Comparison of ENCODE assay signal across 7 mouse cellular contexts in the genomic region with DNA sequence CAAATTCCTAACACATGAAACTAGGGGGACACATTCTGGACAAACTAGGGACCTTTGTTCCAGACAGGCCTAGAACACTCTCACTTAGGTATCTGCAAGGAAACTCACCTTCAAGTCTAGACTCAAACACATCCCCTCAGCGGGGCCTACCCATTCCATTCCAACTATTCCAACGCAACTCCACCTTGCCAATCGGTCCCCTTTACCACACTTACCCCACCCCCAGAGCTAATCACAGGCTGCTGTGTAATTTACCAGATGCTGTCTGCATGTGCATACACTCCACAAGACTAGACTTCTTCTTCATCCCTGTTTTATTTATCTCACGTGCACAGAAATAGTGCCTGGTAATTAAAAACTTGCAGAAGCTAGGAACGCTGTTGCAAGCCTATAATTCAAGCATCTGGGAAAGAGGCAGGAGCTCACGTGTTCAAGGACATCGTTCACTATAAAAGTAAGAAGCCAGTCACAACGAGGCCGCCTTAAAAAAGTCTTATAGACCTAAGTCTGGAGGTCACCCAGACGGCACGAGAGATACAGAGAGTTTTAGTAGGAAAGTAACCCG. TPM values are rescaled to one million over a fixed set of nuclear protein-coding genes. Genes with fewer than 3 reads are reported as not detected.
DNase-seq lines count a peak whose midpoint lies in the region; ATAC-seq lines count a peak whose summit lies in the region.

No protein-coding gene starts in this region.

- no peaks in the 10 kb centered on the region for H3K36me3 ChIP-seq in neural tube, embryonic 11.5 days (ENCODE audit: control insufficient read depth, insufficient read depth, low read length)
- peaks cover 7% of the 10 kb centered on the region; the same call in 1 of the 2 replicates for H3K36me3 ChIP-seq in embryonic facial prominence, embryonic 15.5 days
- peaks cover 14% of the 10 kb centered on the region; the same call in 1 of the 2 replicates for H3K36me3 ChIP-seq in intestine, embryonic 14.5 days (ENCODE audit: control insufficient read depth, insufficient read depth, low read length)
- H3K36me3 ChIP-seq in neural tube, embryonic 12.5 days: peaks cover 8% of the 10 kb centered on the region

- 20% methylated on average over 12 of the region's 12 CpGs for WGBS in neural tube, embryonic 11.5 days
- WGBS in embryonic facial prominence, embryonic 15.5 days: 10% methylated on average over 12 of the region's 12 CpGs
- 19% methylated on average over 12 of the region's 12 CpGs for WGBS in intestine, embryonic 14.5 days
- WGBS in neural tube, embryonic 12.5 days: 21% methylated on average over 12 of the region's 12 CpGs

- no peak for ATAC-seq in neural tube, embryonic 11.5 days (ENCODE audit: insufficient read depth, low FRiP score, low TSS enrichment)
- no peak for ATAC-seq in embryonic facial prominence, embryonic 15.5 days (ENCODE audit: insufficient number of reproducible peaks, low FRiP score, low TSS enrichment, low read depth)
- no peak for ATAC-seq in intestine, embryonic 14.5 days (replicated peaks; ENCODE audit: low FRiP score, low TSS enrichment, low read depth)
- ATAC-seq in neural tube, embryonic 12.5 days (ENCODE audit: low FRiP score, low read depth): no peak

- H3K4me3 ChIP-seq in neural tube, embryonic 11.5 days (ENCODE audit: low read depth, low read length): peak overlapping the region; percentile 86
- H3K4me3 ChIP-seq in embryonic facial prominence, embryonic 15.5 days (replicated peaks): peak overlapping the region; percentile 93
- peak overlapping the region; percentile 71 for H3K4me3 ChIP-seq in intestine, embryonic 14.5 days (ENCODE audit: low read depth, low read length)
- H3K4me3 ChIP-seq in neural tube, embryonic 12.5 days: peak overlapping the region; percentile 87

- peak overlapping the region; percentile 41 for H3K4me2 ChIP-seq in neural tube, embryonic 11.5 days (ENCODE audit: low read depth)
- peak overlapping the region; percentile 56 for H3K4me2 ChIP-seq in embryonic facial prominence, embryonic 15.5 days (replicated peaks)
- peak overlapping the region; percentile 75 for H3K4me2 ChIP-seq in intestine, embryonic 14.5 days (ENCODE audit: low read length)
- peak overlapping the region; percentile 74 for H3K4me2 ChIP-seq in neural tube, embryonic 12.5 days (replicated peaks)

- H3K27ac ChIP-seq in neural tube, embryonic 11.5 days (ENCODE audit: low read depth, low read length): no peak overlapping the region
- peak overlapping the region; percentile 80; the same call in 1 of the 2 replicates for H3K27ac ChIP-seq in embryonic facial prominence, embryonic 15.5 days (replicated peaks)
- H3K27ac ChIP-seq in intestine, embryonic 14.5 days (ENCODE audit: low read depth): peak overlapping the region; percentile 24; the same call in 1 of the 2 replicates
- H3K27ac ChIP-seq in neural tube, embryonic 12.5 days: no peak overlapping the region

- H3K27me3 ChIP-seq in neural tube, embryonic 11.5 days (ENCODE audit: control insufficient read depth, insufficient read depth, low read length): no peaks in the 10 kb centered on the region
- H3K27me3 ChIP-seq in embryonic facial prominence, embryonic 15.5 days: no peaks in the 10 kb centered on the region
- no peaks in the 10 kb centered on the region for H3K27me3 ChIP-seq in intestine, embryonic 14.5 days (replicated peaks; ENCODE audit: control insufficient read depth, insufficient read depth, low read length)
- no peaks in the 10 kb centered on the region for H3K27me3 ChIP-seq in neural tube, embryonic 12.5 days (replicated peaks)

- peak overlapping the region; percentile 84 for H3K9ac ChIP-seq in neural tube, embryonic 11.5 days (ENCODE audit: low read length)
- peak overlapping the region; percentile 83 for H3K9ac ChIP-seq in embryonic facial prominence, embryonic 15.5 days
- peak overlapping the region; percentile 88 for H3K9ac ChIP-seq in intestine, embryonic 14.5 days (ENCODE audit: low read length)
- H3K9ac ChIP-seq in neural tube, embryonic 12.5 days: peak overlapping the region; percentile 90

- no peaks in the 10 kb centered on the region for H3K9me3 ChIP-seq in neural tube, embryonic 11.5 days (ENCODE audit: control insufficient read depth, low read length)
- no peaks in the 10 kb centered on the region for H3K9me3 ChIP-seq in embryonic facial prominence, embryonic 15.5 days (replicated peaks)
- H3K9me3 ChIP-seq in intestine, embryonic 14.5 days (ENCODE audit: control insufficient read depth, low read length): no peaks in the 10 kb centered on the region
- no peaks in the 10 kb centered on the region for H3K9me3 ChIP-seq in neural tube, embryonic 12.5 days

- no peak for DNase-seq in neural tube, embryonic 11.5 days (ENCODE audit: low spot score)
- no peak for DNase-seq in neural tube, embryonic 10.5 days (ENCODE audit: extremely low spot score, low spot score)
- no peak for DNase-seq in intestine, embryonic 14.5 days (ENCODE audit: low spot score)
- DNase-seq in gastrocnemius, adult 18-20 months (ENCODE audit: low spot score): no peak
- no peak for DNase-seq in adrenal gland, postnatal 10 days

- H3K4me1 ChIP-seq in neural tube, embryonic 11.5 days (ENCODE audit: control insufficient read depth, insufficient read depth, low read length): peaks cover 3% of the 10 kb centered on the region; the same call in 1 of the 2 replicates
- peaks cover 11% of the 10 kb centered on the region for H3K4me1 ChIP-seq in embryonic facial prominence, embryonic 15.5 days
- peaks cover 9% of the 10 kb centered on the region for H3K4me1 ChIP-seq in intestine, embryonic 14.5 days (replicated peaks; ENCODE audit: control insufficient read depth, insufficient read depth, low read length)
- H3K4me1 ChIP-seq in neural tube, embryonic 12.5 days: peaks cover 11% of the 10 kb centered on the region

RNA-seq across cellular contexts. Expression of a gene that starts 1.0 kb away (rescaled TPM):
- polyA plus RNA-seq in neural tube, embryonic 11.5 days (2014; fragmentation: Nextera tagmentation; extraction: Ambion mirVana): 59.8 and 63.0 TPM in 2 replicates
- polyA plus RNA-seq in embryonic facial prominence, embryonic 15.5 days (2015; fragmentation: Nextera tagmentation; extraction: Ambion mirVana): 57.3 and 61.6 TPM in 2 replicates
- polyA plus RNA-seq in intestine, embryonic 14.5 days (2014; fragmentation: Nextera tagmentation; extraction: Ambion mirVana): 61.4 and 65.9 TPM in 2 replicates
- polyA plus RNA-seq in neural tube, embryonic 12.5 days (2016; fragmentation: Nextera tagmentation; extraction: Ambion mirVana): 57.2 and 59.9 TPM in 2 replicates
- total RNA-seq in gastrocnemius, adult 18-20 months (2021): 10 to 100 TPM; 94.5 to 96.7 TPM
- total RNA-seq in adrenal gland, postnatal 10 days (2021): 100 to 1,000 TPM in 1 of 2 experiments, 10 to 100 TPM in 1; 94.1 to 111 TPM

RNA-seq across cellular contexts. Expression of a gene that starts 15.9 kb away (rescaled TPM):
- 12.9 and 13.7 TPM in 2 replicates for polyA plus RNA-seq in neural tube, embryonic 11.5 days (2014; fragmentation: Nextera tagmentation; extraction: Ambion mirVana)
- polyA plus RNA-seq in embryonic facial prominence, embryonic 15.5 days (2015; fragmentation: Nextera tagmentation; extraction: Ambion mirVana): 1.8 and 22.6 TPM in 2 replicates
- polyA plus RNA-seq in intestine, embryonic 14.5 days (2014; fragmentation: Nextera tagmentation; extraction: Ambion mirVana): 7.8 and 19.0 TPM in 2 replicates
- 13.2 and 16.2 TPM in 2 replicates for polyA plus RNA-seq in neural tube, embryonic 12.5 days (2016; fragmentation: Nextera tagmentation; extraction: Ambion mirVana)
- 10 to 100 TPM in 1 of 2 experiments, 1 to 10 TPM in 1; 2.9 to 14.2 TPM for total RNA-seq in gastrocnemius, adult 18-20 months (2021)
- 10 to 100 TPM; 18.7 to 26.3 TPM for total RNA-seq in adrenal gland, postnatal 10 days (2021)

RNA-seq across cellular contexts. Expression of a gene that starts 38.3 kb away (rescaled TPM):
- 698 and 708 TPM in 2 replicates for polyA plus RNA-seq in neural tube, embryonic 11.5 days (2014; fragmentation: Nextera tagmentation; extraction: Ambion mirVana)
- 155 and 175 TPM in 2 replicates for polyA plus RNA-seq in embryonic facial prominence, embryonic 15.5 days (2015; fragmentation: Nextera tagmentation; extraction: Ambion mirVana)
- polyA plus RNA-seq in intestine, embryonic 14.5 days (2014; fragmentation: Nextera tagmentation; extraction: Ambion mirVana): 254 and 287 TPM in 2 replicates
- polyA plus RNA-seq in neural tube, embryonic 12.5 days (2016; fragmentation: Nextera tagmentation; extraction: Ambion mirVana): 782 and 795 TPM in 2 replicates
- total RNA-seq in gastrocnemius, adult 18-20 months (2021): 100 to 1,000 TPM; 173 to 219 TPM
- 10 to 100 TPM; 59.7 to 91.7 TPM for total RNA-seq in adrenal gland, postnatal 10 days (2021)

Comparison
In these comparisons a context has a peak if more than half of its experiments do, and no peak if none do; other contexts are left out.
1. H3K27ac ChIP-seq: peak in embryonic facial prominence, embryonic 15.5 days (single experiment) and intestine, embryonic 14.5 days (single experiment); none in neural tube, embryonic 11.5 days (single experiment) and neural tube, embryonic 12.5 days (single experiment).
2. Peak in every context shown above with its lines, with median percentiles within 50 percentile points of each other: H3K4me2 ChIP-seq, H3K4me3 ChIP-seq and H3K9ac ChIP-seq.